Mouse (Mus musculus) heart, embryonic 13.5 days (tissue): ENCODE data around the gene Strip1. TPM values are rescaled to one million over a fixed set of nuclear protein-coding genes. Genes with fewer than 3 reads are reported as not detected.

ENCODE experiments used
- ATAC-seq: fragments of 200-750 bp; cut with Nextera tagmentation; 2 replicates; pipeline ENCODE4 v1.8.0; 2017; ENCODE audit warnings: moderate TSS enrichment; ENCODE audit not compliant: insufficient number of reproducible peaks, low FRiP score, low TSS enrichment; ENCODE audit errors: extremely low read depth
- H3K27ac ChIP-seq: fragments of 300-500 bp; sonication (generic); replicated peaks from 2 replicates; pipeline ENCODE4 v1.5.1; 2015; ENCODE audit warnings: moderate library complexity, mild to moderate bottlenecking, inconsistent platforms
- H3K27me3 ChIP-seq: fragments of 300-500 bp; sonication (generic); replicated peaks from 2 replicates; pipeline ENCODE4 v1.6.1; 2015; ENCODE audit warnings: mild to moderate bottlenecking, inconsistent platforms
- H3K36me3 ChIP-seq: fragments of 300-500 bp; sonication (generic); 2 replicates; pipeline ENCODE4 v1.6.1; 2015; ENCODE audit warnings: mild to moderate bottlenecking, inconsistent platforms
- H3K4me1 ChIP-seq: fragments of 300-500 bp; sonication (generic); 2 replicates; pipeline ENCODE4 v1.6.1; 2015; ENCODE audit warnings: inconsistent platforms
- H3K4me2 ChIP-seq: fragments of 300-500 bp; sonication (generic); 2 replicates; pipeline ENCODE4 v1.6.1; 2015; ENCODE audit warnings: inconsistent platforms, mild to moderate bottlenecking, moderate library complexity
- H3K4me3 ChIP-seq: fragments of 300-500 bp; sonication (generic); 2 replicates; pipeline ENCODE4 v1.5.1; 2015; ENCODE audit warnings: moderate library complexity, mild to moderate bottlenecking, inconsistent platforms
- H3K9ac ChIP-seq: fragments of 300-500 bp; sonication (generic); 2 replicates; pipeline ENCODE4 v1.6.1; 2015; ENCODE audit warnings: inconsistent platforms, mild to moderate bottlenecking, moderate library complexity
- H3K9me3 ChIP-seq: fragments of 300-500 bp; sonication (generic); 2 replicates; pipeline ENCODE4 v1.6.1; 2016; ENCODE audit warnings: inconsistent platforms
- WGBS: fragments of 180-500 bp; shearing (Covaris S2); methylation state at CpG from one replicate; pipeline ENCODE4 v1.1.7; 2015; ENCODE audit warnings: mixed read lengths; 5-methylcytosine and 5-hydroxymethylcytosine counted together
- polyA plus RNA-seq: library from polyadenylated mRNA; unstranded; fragments of >200 nt; fragmentation: Nextera tagmentation; extraction: Ambion mirVana; gene quantifications from 2 replicates; pipeline ENCODE4 v1.2.1, GENCODE M21; 2015

Strip1 gene
- polyA plus RNA-seq: 36.3 and 37.3 TPM in 2 replicates

DNA sequence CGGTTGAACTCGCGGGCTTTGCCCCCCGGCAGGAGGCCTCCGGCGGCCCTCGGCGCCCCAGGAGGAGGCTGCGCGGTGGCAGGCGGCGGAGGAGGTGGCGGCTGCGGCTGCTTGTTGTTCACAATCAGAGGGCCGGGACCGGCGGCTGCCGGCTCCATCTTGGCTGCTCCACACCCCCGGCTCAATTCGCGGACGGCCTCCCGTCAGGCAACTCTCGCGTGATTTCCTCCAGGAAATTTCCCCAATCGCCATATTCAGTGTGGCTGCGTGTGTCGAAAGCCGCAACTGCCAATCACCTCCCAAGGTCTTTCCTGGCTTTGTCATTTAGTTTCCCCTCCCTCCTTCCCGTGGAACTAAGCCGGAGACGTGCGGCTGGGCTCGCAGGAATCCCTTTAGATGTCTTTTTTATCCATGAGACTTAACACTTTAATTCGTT is at the start of gene Strip1:
Strip1 (minus strand) TSS at position 172 of the 436 bp plus-strand sequence.
- Histone ChIP-seq H3K36me3 (peaks cover 28% of the 10 kb centered on the region), H3K4me1 (peaks cover 17% of the 10 kb centered on the region), H3K4me2 (peak within 1 kb of the TSS; percentile 91), H3K27ac (peak within 1 kb of the TSS; percentile 92), H3K9ac (peak within 1 kb of the TSS; percentile 97), H3K27me3 (no peaks in the 10 kb centered on the region), H3K4me3 (peak within 1 kb of the TSS; percentile 94), H3K9me3 (no peaks in the 10 kb centered on the region)
- peak; percentile 91 for ATAC-seq
- WGBS: under 1% methylated on average over 35 of the region's 35 CpGs

DNA sequence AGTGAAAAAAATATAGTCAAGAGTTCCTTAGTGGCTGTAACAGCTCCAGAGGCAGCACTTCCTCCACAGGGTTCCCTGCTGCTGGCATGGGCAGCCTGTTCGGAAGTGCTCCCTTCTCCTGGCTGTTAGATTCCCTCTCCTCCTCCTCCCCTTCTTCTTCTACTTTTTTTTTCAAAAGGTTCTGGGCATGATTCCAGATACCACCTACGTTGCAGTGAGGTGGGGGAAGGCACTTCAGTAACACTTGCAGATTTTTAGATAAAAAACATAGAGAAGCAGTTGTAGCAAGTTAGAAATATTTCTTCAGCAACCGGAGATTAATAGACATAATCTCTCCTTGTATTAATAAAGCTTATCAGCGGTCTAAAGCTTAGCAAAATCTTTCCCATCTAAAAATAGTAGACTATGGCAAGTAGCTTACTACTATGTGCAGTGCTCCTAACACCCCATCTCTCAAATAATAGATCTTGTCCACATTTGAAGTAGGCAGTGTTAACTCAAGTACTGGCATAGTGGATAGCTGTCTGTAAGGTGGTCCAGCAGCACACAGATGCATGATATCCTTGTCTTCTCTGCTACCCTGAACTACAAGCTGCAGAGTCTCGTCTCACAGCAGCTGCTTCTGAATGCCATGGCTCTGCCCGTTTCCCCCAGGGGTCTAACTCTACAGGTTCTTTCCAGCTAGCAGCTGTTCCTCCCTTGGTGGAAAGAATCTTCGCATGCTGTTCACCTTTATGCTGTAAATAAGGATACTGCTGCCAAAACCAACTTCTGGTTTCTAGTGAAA is 49.5 kb upstream of the Strip1 start:
- Histone ChIP-seq H3K9me3 (no peaks in the 10 kb centered on the region), H3K4me1 (peaks cover 56% of the 10 kb centered on the region), H3K9ac (peak overlapping the region; percentile 15; the same call in 1 of the 2 replicates), H3K36me3 (peaks cover 14% of the 10 kb centered on the region), H3K4me3 (peak overlapping the region; percentile 11; the same call in 1 of the 2 replicates), H3K27ac (peak overlapping the region; percentile 68), H3K4me2 (peak overlapping the region; percentile 34), H3K27me3 (no peaks in the 10 kb centered on the region)
- ATAC-seq: no peak
- 15% methylated on average over 7 of the region's 7 CpGs for WGBS

DNA sequence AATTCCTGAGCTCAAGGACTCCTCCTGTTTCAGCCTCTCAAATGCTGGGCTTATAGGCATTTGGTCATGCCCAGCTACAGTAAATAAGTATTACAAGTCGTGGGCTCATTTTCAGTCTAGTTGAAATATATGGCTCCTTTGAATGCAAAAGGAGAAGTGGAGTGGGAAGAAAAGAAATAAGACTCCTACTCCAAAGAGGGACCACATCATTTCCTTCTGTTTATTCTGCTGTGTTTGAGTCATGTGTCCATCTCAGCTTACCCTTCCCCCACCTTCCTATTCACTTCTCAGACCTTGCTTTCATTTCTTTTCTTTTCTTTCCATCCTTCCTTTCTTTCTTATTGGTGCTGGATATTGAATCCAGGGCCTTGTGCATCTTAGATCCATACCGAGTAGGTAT is 40.0 kb upstream of the Strip1 start:
- no peaks in the 10 kb centered on the region for H3K4me1 ChIP-seq
- H3K9me3 ChIP-seq: no peaks in the 10 kb centered on the region
- WGBS: 88% methylated on average over 2 of the region's 2 CpGs
- H3K27ac ChIP-seq: no peak overlapping the region
- no peaks in the 10 kb centered on the region for H3K27me3 ChIP-seq
- H3K36me3 ChIP-seq: peaks cover 91% of the 10 kb centered on the region
- ATAC-seq: no peak
- H3K4me3 ChIP-seq: no peak overlapping the region
- H3K9ac ChIP-seq: no peak overlapping the region
- no peak overlapping the region for H3K4me2 ChIP-seq

DNA sequence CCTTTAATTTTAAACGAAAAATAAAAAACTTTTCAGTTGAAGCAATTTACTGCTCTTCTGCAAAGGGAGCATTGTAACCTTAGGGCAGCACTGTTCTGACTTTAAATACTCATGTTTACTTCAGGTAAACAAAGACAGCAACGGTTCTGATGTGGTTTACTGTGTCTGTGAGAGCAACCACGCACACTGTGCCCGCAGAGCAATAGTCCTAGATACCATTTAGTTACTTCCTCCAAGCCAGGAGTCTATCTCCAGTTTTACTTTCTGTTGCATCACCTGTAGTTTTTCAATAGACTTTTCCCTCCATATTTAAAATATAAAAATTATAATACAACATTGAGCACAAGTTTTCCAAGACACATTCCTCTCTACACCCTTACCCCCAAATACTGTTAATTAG is 39.0 kb upstream of the Strip1 start:
- 85% methylated on average over 4 of the region's 4 CpGs for WGBS
- Histone ChIP-seq H3K9ac (no peak overlapping the region), H3K9me3 (no peaks in the 10 kb centered on the region), H3K4me3 (no peak overlapping the region), H3K36me3 (peaks cover 91% of the 10 kb centered on the region), H3K4me1 (no peaks in the 10 kb centered on the region), H3K27me3 (no peaks in the 10 kb centered on the region), H3K27ac (no peak overlapping the region), H3K4me2 (no peak overlapping the region)
- ATAC-seq: no peak

DNA sequence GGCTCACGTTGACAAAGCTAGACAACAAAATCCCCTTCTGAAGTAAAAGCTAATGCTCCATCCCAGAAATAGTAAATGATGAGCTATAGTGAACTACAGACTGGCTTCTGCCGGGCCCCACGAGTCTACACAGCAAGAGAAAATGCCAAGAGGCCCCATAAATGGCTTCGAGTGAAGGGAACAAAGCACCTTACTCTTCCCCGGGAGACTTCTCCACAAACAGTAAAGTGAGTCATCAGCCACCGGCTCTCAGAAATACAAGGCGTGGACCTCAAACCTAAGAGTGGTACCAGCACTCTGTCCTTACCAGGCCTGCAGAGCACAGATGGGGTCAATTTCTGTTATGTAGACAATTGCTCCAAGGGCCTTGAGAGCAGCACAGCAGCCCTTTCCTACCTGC is 37.3 kb upstream of the Strip1 start:
- no peak for ATAC-seq
- H3K4me3 ChIP-seq: no peak overlapping the region
- no peaks in the 10 kb centered on the region for H3K4me1 ChIP-seq
- H3K27me3 ChIP-seq: no peaks in the 10 kb centered on the region
- H3K9me3 ChIP-seq: no peaks in the 10 kb centered on the region
- no peak overlapping the region for H3K9ac ChIP-seq
- no peak overlapping the region for H3K4me2 ChIP-seq
- H3K36me3 ChIP-seq: peaks cover 90% of the 10 kb centered on the region
- WGBS: 87% methylated on average over 7 of the region's 7 CpGs
- H3K27ac ChIP-seq: no peak overlapping the region

DNA sequence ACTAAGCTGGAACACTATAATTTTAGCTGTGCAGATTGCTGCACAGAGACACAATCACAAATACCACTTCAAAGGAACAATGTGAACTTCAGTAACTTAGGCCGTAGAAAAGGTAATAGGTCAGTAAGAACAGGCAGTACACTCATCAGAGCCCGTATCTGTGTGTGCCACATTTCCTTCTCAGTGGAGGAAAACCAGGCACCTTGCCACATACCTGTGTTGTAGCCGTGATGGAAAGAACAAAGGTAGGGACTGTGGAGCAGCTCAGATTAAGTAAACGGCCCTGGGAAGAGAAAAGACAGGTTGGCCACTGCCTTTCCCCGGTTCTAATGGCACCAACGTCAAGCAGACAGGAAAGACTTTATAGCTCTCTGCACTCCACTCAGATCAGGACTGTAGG is 35.9 kb upstream of the Strip1 start:
- H3K27me3 ChIP-seq: no peaks in the 10 kb centered on the region
- H3K9me3 ChIP-seq: no peaks in the 10 kb centered on the region
- H3K4me1 ChIP-seq: no peaks in the 10 kb centered on the region
- H3K27ac ChIP-seq: no peak overlapping the region
- WGBS: 75% methylated on average over 6 of the region's 6 CpGs
- ATAC-seq: no peak
- H3K4me3 ChIP-seq: no peak overlapping the region
- peaks cover 95% of the 10 kb centered on the region for H3K36me3 ChIP-seq
- no peak overlapping the region for H3K9ac ChIP-seq
- no peak overlapping the region for H3K4me2 ChIP-seq

DNA sequence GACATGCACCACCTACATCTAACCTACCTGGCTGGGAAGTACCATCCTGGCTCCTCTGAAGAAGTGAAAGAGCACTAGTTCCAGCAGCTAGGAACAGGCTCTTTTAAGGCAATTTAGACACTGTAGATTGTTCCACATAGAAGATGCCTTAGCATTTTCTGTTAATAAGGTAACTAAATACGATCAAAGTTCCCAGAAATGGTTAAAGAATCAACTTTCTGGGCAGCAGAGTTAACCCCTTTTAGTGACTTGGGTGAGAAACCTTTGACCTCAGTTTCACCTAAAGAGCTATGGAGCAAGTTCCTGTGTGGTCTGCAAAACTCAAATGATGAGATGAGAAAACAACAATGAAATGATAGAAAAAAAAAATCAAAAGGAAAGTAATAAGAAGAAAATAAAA is 33.1 kb upstream of the Strip1 start:
- H3K27ac ChIP-seq: no peak overlapping the region
- H3K27me3 ChIP-seq: no peaks in the 10 kb centered on the region
- H3K36me3 ChIP-seq: peaks cover 98% of the 10 kb centered on the region
- H3K4me2 ChIP-seq: no peak overlapping the region
- H3K4me1 ChIP-seq: no peaks in the 10 kb centered on the region
- no peak overlapping the region for H3K4me3 ChIP-seq
- no peak overlapping the region for H3K9ac ChIP-seq
- no peaks in the 10 kb centered on the region for H3K9me3 ChIP-seq
- WGBS: 88% methylated on average over 1 of the region's 1 CpGs
- ATAC-seq: no peak

DNA sequence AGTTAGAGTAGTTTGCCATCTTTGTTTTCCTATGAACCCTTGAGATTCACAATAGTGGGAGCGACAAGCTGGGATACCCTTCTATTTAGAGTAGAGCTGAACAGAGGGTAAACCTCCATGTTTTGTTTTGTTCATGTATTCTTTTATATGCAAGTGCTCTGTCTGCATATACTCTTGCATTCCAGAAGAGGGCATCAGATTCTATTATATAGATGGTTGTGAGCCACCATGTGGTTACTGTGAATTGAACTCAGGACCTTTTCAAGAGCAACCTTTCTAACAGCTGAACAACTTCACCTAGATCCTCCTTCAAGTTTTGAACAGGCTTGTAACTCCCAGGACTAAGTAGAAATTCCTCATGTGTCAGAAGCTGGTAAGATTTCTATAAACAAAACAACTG is 27.5 kb upstream of the Strip1 start:
- H3K9ac ChIP-seq: no peak overlapping the region
- H3K27ac ChIP-seq: no peak overlapping the region
- peaks cover 2% of the 10 kb centered on the region; the same call in 1 of the 2 replicates for H3K4me1 ChIP-seq
- H3K9me3 ChIP-seq: no peaks in the 10 kb centered on the region
- H3K4me2 ChIP-seq: no peak overlapping the region
- H3K36me3 ChIP-seq: peaks cover 59% of the 10 kb centered on the region
- no peak overlapping the region for H3K4me3 ChIP-seq
- no peaks in the 10 kb centered on the region for H3K27me3 ChIP-seq
- WGBS: 90% methylated on average over 1 of the region's 1 CpGs
- no peak for ATAC-seq

DNA sequence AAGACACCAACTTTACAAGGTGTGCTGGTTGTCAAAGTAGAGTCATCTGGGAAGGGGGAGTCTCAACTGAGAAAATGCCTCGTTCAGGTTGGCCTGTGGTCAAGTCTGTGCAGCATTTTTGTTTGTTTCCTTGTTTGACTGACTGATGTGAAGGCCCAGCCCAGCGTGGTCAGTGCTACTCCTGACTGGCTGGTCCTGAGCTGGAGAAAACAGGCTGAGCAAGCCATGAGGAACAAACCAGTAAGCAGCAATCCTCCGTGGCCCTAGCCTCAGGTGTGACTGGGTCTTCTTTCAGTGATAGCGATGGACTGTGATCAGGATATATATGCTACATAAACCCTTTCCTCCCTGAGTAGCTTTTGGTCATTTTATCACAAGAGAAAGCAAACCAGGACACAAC is 25.4 kb upstream of the Strip1 start:
- Histone ChIP-seq H3K27me3 (no peaks in the 10 kb centered on the region), H3K9ac (no peak overlapping the region), H3K9me3 (no peaks in the 10 kb centered on the region), H3K4me3 (no peak overlapping the region), H3K4me2 (no peak overlapping the region), H3K36me3 (peaks cover 39% of the 10 kb centered on the region), H3K4me1 (peaks cover 2% of the 10 kb centered on the region; the same call in 1 of the 2 replicates), H3K27ac (no peak overlapping the region)
- no peak for ATAC-seq
- WGBS: 73% methylated on average over 4 of the region's 4 CpGs

DNA sequence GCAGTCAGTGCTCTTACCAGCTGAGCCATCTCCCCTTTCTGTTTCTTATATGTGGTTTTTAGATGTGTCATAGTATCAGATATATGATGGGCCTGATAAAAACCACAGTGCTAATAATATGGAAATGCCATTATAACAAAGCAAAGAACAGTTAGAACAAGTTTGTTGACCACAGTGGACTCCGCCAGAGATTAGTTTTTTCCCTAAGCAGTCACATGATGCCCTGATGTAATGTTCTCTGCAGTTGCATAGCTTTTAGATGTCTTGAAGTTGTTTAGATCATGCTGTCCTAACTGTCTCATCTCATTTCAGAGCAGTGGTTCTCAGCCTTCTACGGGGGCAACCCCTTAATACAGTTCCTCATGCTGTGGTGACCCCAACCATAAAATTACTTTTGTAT is 24.7 kb upstream of the Strip1 start:
- no peak for ATAC-seq
- Histone ChIP-seq H3K9me3 (no peaks in the 10 kb centered on the region), H3K4me3 (no peak overlapping the region), H3K4me1 (peaks cover 2% of the 10 kb centered on the region; the same call in 1 of the 2 replicates), H3K9ac (no peak overlapping the region), H3K27me3 (no peaks in the 10 kb centered on the region), H3K36me3 (peaks cover 33% of the 10 kb centered on the region), H3K4me2 (no peak overlapping the region), H3K27ac (no peak overlapping the region)
- 87% methylated on average over 2 of the region's 2 CpGs for WGBS

DNA sequence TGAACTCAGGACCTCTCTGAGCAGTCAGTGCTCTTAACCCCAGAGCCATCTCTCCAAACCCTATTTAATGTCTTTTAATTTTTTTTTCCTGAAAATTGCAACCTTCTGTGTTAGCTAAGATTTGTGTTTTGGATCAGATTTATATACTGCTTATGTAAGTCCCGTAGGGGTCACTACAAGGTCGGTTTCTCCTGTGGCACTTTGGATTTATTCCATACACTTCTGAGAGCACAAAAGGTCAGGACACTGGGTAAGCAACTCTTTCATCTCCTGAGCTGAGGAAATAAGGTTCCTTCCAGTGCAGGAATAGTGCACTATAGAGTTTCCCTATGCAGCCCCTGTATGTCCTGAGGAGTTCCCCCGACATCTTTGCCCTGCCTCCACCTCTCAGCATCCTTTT is 24.0 kb upstream of the Strip1 start:
- no peak for ATAC-seq
- Histone ChIP-seq H3K4me2 (no peak overlapping the region), H3K4me3 (no peak overlapping the region), H3K4me1 (peaks cover 2% of the 10 kb centered on the region; the same call in 1 of the 2 replicates), H3K36me3 (peaks cover 26% of the 10 kb centered on the region), H3K9ac (no peak overlapping the region), H3K27me3 (no peaks in the 10 kb centered on the region), H3K9me3 (no peaks in the 10 kb centered on the region), H3K27ac (no peak overlapping the region)
- 82% methylated on average over 3 of the region's 3 CpGs for WGBS

DNA sequence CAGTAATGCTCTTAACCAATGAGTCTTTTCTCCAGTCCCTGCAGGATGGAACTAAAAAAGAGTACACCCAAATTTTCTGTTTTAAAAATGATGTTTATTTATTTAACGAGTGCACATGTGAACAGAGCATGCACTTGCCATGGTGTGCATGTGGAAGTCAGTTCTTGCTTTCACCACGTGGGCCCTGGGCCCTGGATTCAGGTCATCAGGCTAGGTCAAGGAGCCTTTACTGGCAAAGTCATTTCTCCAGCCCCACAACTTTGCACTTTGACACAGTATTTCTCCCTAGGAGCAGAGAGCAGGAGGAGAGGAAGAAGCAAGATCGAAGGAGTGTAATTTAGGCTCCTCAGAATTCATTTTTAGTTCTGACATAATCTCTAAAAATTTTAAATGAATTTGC is 23.4 kb upstream of the Strip1 start:
- Histone ChIP-seq H3K4me2 (no peak overlapping the region), H3K9ac (no peak overlapping the region), H3K9me3 (no peaks in the 10 kb centered on the region), H3K4me1 (peaks cover 2% of the 10 kb centered on the region; the same call in 1 of the 2 replicates), H3K36me3 (peaks cover 20% of the 10 kb centered on the region), H3K27ac (no peak overlapping the region), H3K4me3 (no peak overlapping the region), H3K27me3 (no peaks in the 10 kb centered on the region)
- 80% methylated on average over 3 of the region's 3 CpGs for WGBS
- no peak for ATAC-seq
